Mouse (Mus musculus) kidney, adult 2 months (tissue): ENCODE results near the gene Slitrk2.

Experiments used
- CTCF ChIP-seq: fragments of 200-500 bp; conservative IDR thresholded peaks from 2 replicates; pipeline ENCODE4 v1.5.1; 2011; ENCODE audit warnings: low read depth, mild to moderate bottlenecking, control low read depth, low read length, moderate library complexity, mixed read lengths; ENCODE audit not compliant: insufficient read depth, insufficient read length
- POLR2A ChIP-seq: fragments of 200-500 bp; IDR thresholded peaks from one replicate; pipeline ENCODE4 v1.6.1; 2011; ENCODE audit warnings: low read depth, low read length, control low read depth

GRCm38 (mm10) chrX:66648911-66649620, at the start of gene Slitrk2:
- TF ChIP-seq CTCF = no peak
- no peak for TF ChIP-seq POLR2A
